Mouse (Mus musculus): Measurements from ENCODE around the gene Aox2. TPM values are rescaled to one million over a fixed set of nuclear protein-coding genes. Genes with fewer than 3 reads are reported as not detected.
A peak's percentile ranks its signal among the peaks of the same experiment; 100 is the strongest.

Gene Aox2
- total and polyA plus RNA-seq, 3 experiments, result 0.04 to 0.08 TPM; not detected in 1

GRCm38 (mm10) chr1:58235405-58235804 lies 42.7 kb upstream of the Aox2 start:
- H3K79me2 ChIP-seq (ENCODE audit: control insufficient read depth, insufficient read depth, low read length, poor library complexity), result no peaks in the 10 kb centered on the region
- TF ChIP-seq ZMIZ1 (IDR thresholded peaks at IDR 0.05; ENCODE audit: low read depth, low read length), result no peak
- peak in 2 of 3 experiments; percentile 25 to 30; a peak in 2 of 6 replicates for TF ChIP-seq CTCF (IDR thresholded peaks at IDR 0.05 in 2 of 3, conservative IDR thresholded peaks at IDR 0.05 in 1 of 3; ENCODE audit: control insufficient read depth in 1 of 3, insufficient read depth in 1 of 3, low read depth in 2 of 3, low read length in 3 of 3, poor library complexity in 1 of 3, severe bottlenecking in 1 of 3)
- TF ChIP-seq SMC3 (IDR thresholded peaks at IDR 0.05; ENCODE audit: low read depth, low read length), result peak; percentile 21; the same call in 1 of the 2 replicates
- H3K9me3 ChIP-seq (replicated peaks; ENCODE audit: insufficient read depth, low read length), result no peaks in the 10 kb centered on the region
- H3K4me1 ChIP-seq (ENCODE audit: control insufficient read depth in 1 of 2, insufficient read depth in 2 of 2, low read length in 2 of 2), result no peaks in the 10 kb centered on the region
- no peak for DNase-seq (ENCODE audit: low read depth, low spot score)
- no peaks in the 10 kb centered on the region for H3K36me3 ChIP-seq (ENCODE audit: control insufficient read depth in 1 of 2, insufficient read depth in 2 of 2, low read length in 2 of 2)
- H3K27me3 ChIP-seq (ENCODE audit: control insufficient read depth in 1 of 2, insufficient read depth in 2 of 2, low read length in 2 of 2), result no peaks in the 10 kb centered on the region
- H3K27ac ChIP-seq (ENCODE audit: control insufficient read depth, low read depth, low read length), result no peak overlapping the region
- no peak overlapping the region for H3K9ac ChIP-seq (ENCODE audit: control insufficient read depth, low read depth, low read length, poor library complexity, severe bottlenecking)
- no peak overlapping the region for H3K4me3 ChIP-seq (ENCODE audit: control insufficient read depth in 1 of 2, insufficient read depth in 1 of 2, low read depth in 2 of 2, low read length in 2 of 2)

- Histone ChIP-seq H3K27ac (ENCODE audit: control insufficient read depth, low read depth, low read length) (no peak overlapping the region), H3K36me3 (ENCODE audit: control insufficient read depth in 1 of 2, insufficient read depth in 2 of 2, low read length in 2 of 2) (no peaks in the 10 kb centered on the region), H3K79me2 (ENCODE audit: control insufficient read depth, insufficient read depth, low read length, poor library complexity) (no peaks in the 10 kb centered on the region), H3K4me1 (ENCODE audit: control insufficient read depth in 1 of 2, insufficient read depth in 2 of 2, low read length in 2 of 2) (no peaks in the 10 kb centered on the region), H3K9me3 (replicated peaks; ENCODE audit: insufficient read depth, low read length) (no peaks in the 10 kb centered on the region), H3K4me3 (ENCODE audit: control insufficient read depth in 1 of 2, insufficient read depth in 1 of 2, low read depth in 2 of 2, low read length in 2 of 2) (no peak overlapping the region), H3K9ac (ENCODE audit: control insufficient read depth, low read depth, low read length, poor library complexity, severe bottlenecking) (no peak overlapping the region), H3K27me3 (ENCODE audit: control insufficient read depth in 1 of 2, insufficient read depth in 2 of 2, low read length in 2 of 2) (no peaks in the 10 kb centered on the region)
- DNase-seq (ENCODE audit: low read depth, low spot score), result no peak
- TF ChIP-seq NRF1 (IDR thresholded peaks at IDR 0.05; ENCODE audit: insufficient read depth, low read depth, low read length, poor library complexity, severe bottlenecking) (no peak), CHD1 (IDR thresholded peaks at IDR 0.05; ENCODE audit: low read depth, low read length) (no peak), GATA1 (IDR thresholded peaks at IDR 0.05; ENCODE audit: low read depth, low read length) (no peak), CTCF (IDR thresholded peaks at IDR 0.05 in 2 of 3, conservative IDR thresholded peaks at IDR 0.05 in 1 of 3; ENCODE audit: control insufficient read depth in 1 of 3, insufficient read depth in 1 of 3, low read depth in 2 of 3, low read length in 3 of 3, poor library complexity in 1 of 3, severe bottlenecking in 1 of 3) (no peak), MYC (IDR thresholded peaks at IDR 0.05; ENCODE audit: low read depth, low read length) (no peak), SIN3A (IDR thresholded peaks at IDR 0.05; ENCODE audit: low read length) (no peak), POLR2AphosphoS2 (IDR thresholded peaks at IDR 0.05; ENCODE audit: low read length) (no peak), EP300 (IDR thresholded peaks at IDR 0.05; ENCODE audit: low read depth in 1 of 2, low read length in 2 of 2) (no peak), MAFK (IDR thresholded peaks at IDR 0.05; ENCODE audit: borderline replicate concordance, low read depth, low read length) (no peak), MXI1 (IDR thresholded peaks at IDR 0.05; ENCODE audit: low read depth, low read length) (no peak), USF1 (IDR thresholded peaks at IDR 0.05; ENCODE audit: low read depth, low read length) (no peak), KAT2A (conservative IDR thresholded peaks at IDR 0.05; ENCODE audit: low read depth, low read length) (no peak), HCFC1 (IDR thresholded peaks at IDR 0.05; ENCODE audit: low read depth, low read length) (no peak), UBTF (IDR thresholded peaks at IDR 0.05; ENCODE audit: borderline replicate concordance, insufficient read depth, low read depth, low read length) (no peak), POLR2A (IDR thresholded peaks at IDR 0.05; ENCODE audit: control insufficient read depth in 1 of 2, insufficient read depth in 1 of 2, low read depth in 1 of 2, low read length in 2 of 2, poor library complexity in 1 of 2) (no peak), E2F4 (IDR thresholded peaks at IDR 0.05; ENCODE audit: borderline replicate concordance, low read depth, low read length) (no peak), NELFE (IDR thresholded peaks at IDR 0.05; ENCODE audit: low read depth, low read length) (no peak), BHLHE40 (IDR thresholded peaks at IDR 0.05; ENCODE audit: borderline replicate concordance, low read depth, low read length) (no peak), TAL1 (IDR thresholded peaks at IDR 0.05; ENCODE audit: low read length) (no peak)
Observed at GRCm38 (mm10) chr1:58237527-58238299, 40.4 kb upstream of the Aox2 start.

All from MEL (cell line).